Mouse (Mus musculus) lung, postnatal 0 days (tissue): Measurements from ENCODE around the gene Rev1. TPM values are rescaled to one million over a fixed set of nuclear protein-coding genes. Genes with fewer than 3 reads are reported as not detected.

Experiments
- ATAC-seq: fragments of 200-750 bp; cut with Nextera tagmentation; 2 replicates; pipeline ENCODE4 v1.8.0; 2017; ENCODE audit warnings: moderate library complexity
- DNase-seq: peaks from one replicate; pipeline ENCODE4 v3.0.0-alpha.2; 2016; ENCODE audit warnings: low spot score
- H3K27ac ChIP-seq: fragments of 300-500 bp; sonication (generic); 2 replicates; pipeline ENCODE4 v1.5.1; 2014; ENCODE audit warnings: antibody characterized with exemption, mild to moderate bottlenecking, low read length, mixed read lengths
- H3K27me3 ChIP-seq: fragments of 300-500 bp; sonication (generic); replicated peaks from 2 replicates; pipeline ENCODE4 v1.6.1; 2014; ENCODE audit warnings: low read length, mixed read lengths; ENCODE audit not compliant: insufficient read depth
- H3K36me3 ChIP-seq: fragments of 300-500 bp; sonication (generic); 2 replicates; pipeline ENCODE4 v1.6.1; 2014; ENCODE audit warnings: low read length, mixed read lengths; ENCODE audit not compliant: insufficient read depth
- H3K4me1 ChIP-seq: fragments of 300-500 bp; sonication (generic); 2 replicates; pipeline ENCODE4 v1.6.1; 2014; ENCODE audit warnings: antibody characterized with exemption, low read depth, low read length, mixed read lengths; ENCODE audit not compliant: insufficient read depth
- H3K4me2 ChIP-seq: fragments of 300-500 bp; sonication (generic); replicated peaks from 2 replicates; pipeline ENCODE4 v1.6.1; 2014; ENCODE audit warnings: low read depth, mild to moderate bottlenecking, low read length, moderate library complexity, mixed read lengths
- H3K4me3 ChIP-seq: fragments of 300-500 bp; sonication (generic); 2 replicates; pipeline ENCODE4 v1.5.1; 2014; ENCODE audit warnings: low read depth, low read length
- H3K9ac ChIP-seq: fragments of 300-500 bp; sonication (generic); replicated peaks from 2 replicates; pipeline ENCODE4 v1.6.1; 2014; ENCODE audit warnings: low read depth, mild to moderate bottlenecking
- H3K9me3 ChIP-seq: fragments of 300-500 bp; sonication (generic); 2 replicates; pipeline ENCODE4 v1.6.1; 2016; ENCODE audit warnings: low read length, mixed read lengths
- CTCF ChIP-seq: IDR thresholded peaks from 2 replicates; pipeline ENCODE4 v1.5.1; 2016; ENCODE audit warnings: antibody characterized with exemption, mild to moderate bottlenecking
- EP300 ChIP-seq: IDR thresholded peaks from 2 replicates; pipeline ENCODE4 v1.6.1; 2016; ENCODE audit warnings: antibody characterized with exemption, mild to moderate bottlenecking, control low read depth
- WGBS: fragments of 180-500 bp; shearing (Covaris S2); extraction: QIAGEN DNeasy Blood & Tissue Kit; methylation state at CpG from one replicate; pipeline ENCODE4 v1.1.7; 2014; 5-methylcytosine and 5-hydroxymethylcytosine counted together
- polyA plus RNA-seq: library from polyadenylated mRNA; unstranded; fragments of >200 nt; fragmentation: Nextera tagmentation; extraction: Ambion mirVana; gene quantifications from 2 replicates; pipeline ENCODE4 v1.2.1, GENCODE M21; 2015

Gene Rev1
- polyA plus RNA-seq, 1 experiment from 2014 or later, result 8.6 TPM

DNA sequence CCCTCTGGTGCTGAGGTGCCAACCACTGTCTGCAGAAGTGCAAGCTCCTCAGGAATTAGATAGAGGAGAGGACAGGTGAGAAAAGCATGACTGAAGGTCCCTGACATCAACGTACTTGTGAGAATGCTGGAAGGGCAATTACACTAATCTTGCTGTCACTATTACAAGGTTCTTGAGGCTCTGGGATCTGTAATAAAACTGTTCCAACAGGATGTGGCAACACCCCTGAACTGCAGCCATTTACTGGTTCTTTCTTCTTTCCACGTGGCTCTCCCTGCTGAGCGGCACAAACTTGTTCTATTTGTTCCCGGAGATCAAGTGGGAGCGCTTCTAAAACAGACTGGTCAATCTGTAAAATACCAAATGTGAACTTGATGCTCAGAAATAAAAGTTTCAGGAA lies 74.4 kb downstream of the Rev1 start:
- H3K4me1 ChIP-seq, result no peaks in the 10 kb centered on the region
- H3K9ac ChIP-seq, result no peak overlapping the region
- no peak overlapping the region for H3K4me3 ChIP-seq
- no peak overlapping the region for H3K4me2 ChIP-seq
- no peak for ATAC-seq
- no peaks in the 10 kb centered on the region for H3K27me3 ChIP-seq
- DNase-seq, result no peak
- no peaks in the 10 kb centered on the region for H3K9me3 ChIP-seq
- H3K27ac ChIP-seq, result no peak overlapping the region
- H3K36me3 ChIP-seq, result peaks cover 40% of the 10 kb centered on the region
- 85% methylated on average over 5 of the region's 5 CpGs for WGBS
- no peak for TF ChIP-seq CTCF
- TF ChIP-seq EP300, result no peak

DNA sequence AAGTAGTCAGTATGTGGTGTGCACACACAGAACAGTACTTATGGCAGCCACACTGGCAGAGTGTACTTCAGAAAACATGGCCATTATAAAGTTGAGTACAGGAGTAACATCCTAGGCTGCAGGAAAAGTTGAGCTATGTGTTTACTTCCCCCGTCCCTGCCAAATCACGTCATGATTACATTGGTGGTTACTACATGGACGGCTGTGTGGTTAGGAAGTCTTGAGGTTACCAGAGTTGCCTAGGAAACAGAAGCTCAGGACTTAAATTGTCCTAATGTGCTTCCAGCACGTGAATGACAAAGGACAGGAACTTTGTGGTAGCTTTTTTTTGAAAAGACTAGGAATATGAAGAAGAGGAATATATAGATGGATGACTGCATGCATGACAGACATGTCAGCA lies 80.0 kb downstream of the Rev1 start:
- WGBS, result 37% methylated on average over 4 of the region's 4 CpGs
- TF ChIP-seq EP300 (no peak), CTCF (no peak)
- DNase-seq, result peak; percentile 20
- Histone ChIP-seq H3K9ac (no peak overlapping the region), H3K4me2 (no peak overlapping the region), H3K4me1 (no peaks in the 10 kb centered on the region), H3K27me3 (no peaks in the 10 kb centered on the region), H3K27ac (no peak overlapping the region), H3K4me3 (no peak overlapping the region), H3K36me3 (peaks cover 60% of the 10 kb centered on the region), H3K9me3 (no peaks in the 10 kb centered on the region)
- peak; percentile 46 for ATAC-seq

- 90% methylated on average over 3 of the region's 3 CpGs for WGBS
These were observed 81.5 kb downstream of the Rev1 start for GRCm38 (mm10) chr1:38048121-38048520.

GRCm38 (mm10) chr1:38038898-38039297 lies 90.7 kb downstream of the Rev1 start:
- TF ChIP-seq EP300 (no peak), CTCF (no peak)
- H3K27me3 ChIP-seq, result no peaks in the 10 kb centered on the region
- H3K36me3 ChIP-seq, result peaks cover 48% of the 10 kb centered on the region
- H3K9me3 ChIP-seq, result no peaks in the 10 kb centered on the region
- no peak overlapping the region for H3K4me2 ChIP-seq
- DNase-seq (no peak), ATAC-seq (no peak)
- no peak overlapping the region for H3K4me3 ChIP-seq
- WGBS, result 96% methylated on average over 2 of the region's 2 CpGs
- H3K4me1 ChIP-seq, result no peaks in the 10 kb centered on the region
- no peak overlapping the region for H3K27ac ChIP-seq
- no peak overlapping the region for H3K9ac ChIP-seq

More at GRCm38 (mm10) chr1:38048121-38048520, 81.5 kb downstream of the Rev1 start:
- ATAC-seq (no peak), DNase-seq (no peak)
- no peak overlapping the region for H3K9ac ChIP-seq
- no peak for TF ChIP-seq EP300
- no peak for TF ChIP-seq CTCF
- no peak overlapping the region for H3K4me2 ChIP-seq
- no peaks in the 10 kb centered on the region for H3K9me3 ChIP-seq
- H3K4me3 ChIP-seq, result no peak overlapping the region
- H3K4me1 ChIP-seq, result no peaks in the 10 kb centered on the region
- no peaks in the 10 kb centered on the region for H3K27me3 ChIP-seq
- peaks cover 48% of the 10 kb centered on the region; the same call in 1 of the 2 replicates for H3K36me3 ChIP-seq
- no peak overlapping the region for H3K27ac ChIP-seq

DNA sequence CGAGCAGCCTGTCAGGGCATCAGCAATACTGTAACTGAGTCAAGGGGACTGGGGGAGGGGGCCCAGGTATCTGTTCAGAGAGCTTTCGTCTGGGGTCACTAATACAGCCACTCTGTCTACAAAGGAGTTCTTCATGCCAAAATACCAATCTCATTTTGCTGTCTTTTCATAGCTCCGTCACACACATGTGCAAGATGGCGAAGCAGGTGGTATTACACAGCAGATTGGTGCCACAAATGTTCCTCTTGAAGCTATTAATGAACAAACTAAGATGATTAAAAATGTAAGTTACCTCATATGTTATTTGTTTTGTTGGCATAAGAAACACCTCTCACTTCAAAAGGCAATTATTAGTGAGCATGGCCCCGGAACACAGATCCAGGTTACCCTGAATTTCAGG lies 92.2 kb downstream of the Rev1 start:
- Histone ChIP-seq H3K9me3 (no peaks in the 10 kb centered on the region), H3K36me3 (peaks cover 48% of the 10 kb centered on the region), H3K4me3 (no peak overlapping the region), H3K9ac (no peak overlapping the region), H3K27me3 (no peaks in the 10 kb centered on the region), H3K4me1 (no peaks in the 10 kb centered on the region), H3K4me2 (no peak overlapping the region), H3K27ac (no peak overlapping the region)
- TF ChIP-seq EP300 (no peak), CTCF (no peak)
- ATAC-seq, result no peak
- WGBS, result 90% methylated on average over 5 of the region's 5 CpGs
- DNase-seq, result no peak

DNA sequence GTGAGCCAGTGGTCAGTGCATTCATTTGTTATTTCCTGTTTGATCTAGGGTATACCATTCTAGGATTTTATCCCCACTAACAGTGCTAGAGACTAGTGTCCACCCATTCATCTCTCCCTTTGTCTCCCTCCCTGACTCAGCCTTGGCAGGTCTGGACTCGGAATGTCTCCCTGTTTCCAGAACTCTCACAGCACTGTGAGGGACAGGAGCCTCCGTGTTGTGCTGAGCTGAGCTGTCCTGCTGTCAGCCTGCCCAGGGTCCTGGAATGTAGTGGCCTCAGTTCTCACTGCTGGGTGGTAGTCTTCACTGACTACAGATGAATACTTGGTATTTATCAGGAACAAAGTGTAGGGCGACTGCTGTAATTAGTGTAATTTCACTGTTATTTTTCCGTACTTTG lies 94.1 kb downstream of the Rev1 start:
- peaks cover 45% of the 10 kb centered on the region for H3K36me3 ChIP-seq
- no peak for ATAC-seq
- 92% methylated on average over 4 of the region's 4 CpGs for WGBS

DNA sequence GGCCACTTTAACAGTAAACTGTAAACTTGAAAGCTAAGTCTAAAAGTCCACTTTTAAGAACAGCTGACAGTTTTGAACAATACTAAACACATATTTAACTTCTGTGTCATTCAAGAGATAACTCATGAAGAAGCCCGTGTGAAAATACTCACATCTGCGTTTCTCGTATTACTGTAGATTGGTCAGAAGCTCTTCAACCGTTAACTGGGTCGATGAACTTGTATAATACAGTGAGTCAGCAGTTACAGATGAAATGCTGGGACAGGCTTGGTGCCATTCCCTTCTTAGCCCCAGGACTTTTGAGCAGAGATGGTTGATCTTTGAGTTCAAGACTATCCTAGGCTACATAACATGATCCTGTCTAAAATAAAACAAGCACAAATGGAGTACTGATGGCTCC lies 98.2 kb downstream of the Rev1 start:
- Histone ChIP-seq H3K9ac (no peak overlapping the region), H3K4me3 (no peak overlapping the region), H3K27me3 (no peaks in the 10 kb centered on the region), H3K4me1 (no peaks in the 10 kb centered on the region), H3K9me3 (no peaks in the 10 kb centered on the region), H3K4me2 (no peak overlapping the region), H3K27ac (no peak overlapping the region), H3K36me3 (peaks cover 15% of the 10 kb centered on the region)
- ATAC-seq (no peak), DNase-seq (no peak)
- no peak for TF ChIP-seq CTCF
- TF ChIP-seq EP300, result no peak
- WGBS, result 79% methylated on average over 5 of the region's 5 CpGs

More for the DNA sequence above, 94.1 kb downstream of the Rev1 start:
- no peak for DNase-seq
- H3K9ac ChIP-seq, result no peak overlapping the region
- H3K4me3 ChIP-seq, result no peak overlapping the region
- H3K27ac ChIP-seq, result no peak overlapping the region
- H3K27me3 ChIP-seq, result no peaks in the 10 kb centered on the region
- H3K4me2 ChIP-seq, result no peak overlapping the region
- no peaks in the 10 kb centered on the region for H3K9me3 ChIP-seq
- TF ChIP-seq EP300 (no peak), CTCF (no peak)
- no peaks in the 10 kb centered on the region for H3K4me1 ChIP-seq
